In the genomic region with DNA sequence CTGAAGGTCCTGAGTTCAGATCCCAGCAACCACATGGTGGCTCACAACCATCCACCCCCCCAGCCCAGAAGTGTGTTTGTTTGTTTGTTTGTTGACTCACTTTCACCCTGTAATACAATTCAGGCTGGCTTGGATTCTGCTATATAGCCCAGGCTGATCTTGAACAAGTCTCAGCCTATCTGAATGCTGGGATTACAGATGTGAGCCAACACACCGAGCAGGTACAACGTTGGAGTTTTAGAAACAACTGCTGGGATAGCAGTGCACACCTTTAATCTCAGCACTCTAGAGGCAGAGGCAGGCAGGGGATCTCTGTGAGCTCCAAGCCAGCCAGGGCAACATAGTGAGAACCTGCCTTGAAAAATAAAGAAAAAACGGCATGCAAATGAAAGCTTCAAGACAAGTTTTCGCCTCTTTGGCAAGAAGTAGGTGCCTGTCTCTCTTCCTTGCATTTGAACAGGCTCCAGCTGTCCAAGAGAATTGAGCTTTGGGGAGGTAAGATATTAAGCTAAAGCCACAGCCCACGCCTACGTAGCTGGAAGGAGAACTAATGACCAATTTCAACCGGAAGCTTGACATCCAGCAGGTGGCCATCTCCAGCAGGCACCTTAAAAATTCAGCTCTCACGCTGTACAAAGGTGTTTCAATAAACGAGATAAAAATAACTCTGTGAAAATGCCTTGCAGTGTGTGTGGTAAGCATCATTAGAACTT, we compare ENCODE assay signal across 8 mouse cellular contexts. TPM values are rescaled to one million over a fixed set of nuclear protein-coding genes. Genes with fewer than 3 reads are reported as not detected.
DNase-seq lines count a peak whose midpoint lies in the region; ATAC-seq lines count a peak whose summit lies in the region.

No protein-coding gene starts in this region.

- H3K27me3 ChIP-seq in heart, embryonic 15.5 days: peaks cover 47% of the 10 kb centered on the region
- no peaks in the 10 kb centered on the region; the same call in 1 of the 2 replicates for H3K27me3 ChIP-seq in neural tube, embryonic 15.5 days (replicated peaks)

- H3K9me3 ChIP-seq in heart, embryonic 15.5 days (replicated peaks): no peaks in the 10 kb centered on the region
- H3K9me3 ChIP-seq in neural tube, embryonic 15.5 days (replicated peaks): no peaks in the 10 kb centered on the region

- H3K4me1 ChIP-seq in heart, embryonic 15.5 days (replicated peaks): peaks cover 30% of the 10 kb centered on the region
- peaks cover 35% of the 10 kb centered on the region for H3K4me1 ChIP-seq in neural tube, embryonic 15.5 days

- peak overlapping the region; percentile 100 for H3K4me2 ChIP-seq in heart, embryonic 15.5 days
- peak overlapping the region; percentile 79 for H3K4me2 ChIP-seq in neural tube, embryonic 15.5 days

- H3K27ac ChIP-seq in heart, embryonic 15.5 days: no peak overlapping the region
- peak overlapping the region; percentile 94 for H3K27ac ChIP-seq in neural tube, embryonic 15.5 days (replicated peaks)

- peak overlapping the region; percentile 63; the same call in 1 of the 2 replicates for H3K9ac ChIP-seq in heart, embryonic 15.5 days
- H3K9ac ChIP-seq in neural tube, embryonic 15.5 days (replicated peaks): peak overlapping the region; percentile 86

- H3K4me3 ChIP-seq in heart, embryonic 15.5 days: peak overlapping the region; percentile 69
- peak overlapping the region; percentile 57 for H3K4me3 ChIP-seq in neural tube, embryonic 15.5 days (replicated peaks)

- peak; percentile 2 for DNase-seq in CD4-positive, CD25-positive, alpha-beta regulatory T cell, adult 2 months (ENCODE audit: low read depth, low spot score)
- peak; percentile 52 for DNase-seq in MN1 (ENCODE audit: low spot score)
- DNase-seq in large intestine, adult 2 months (ENCODE audit: low read depth, low spot score): peak; percentile 19
- DNase-seq in thymus, postnatal 10 days (ENCODE audit: low spot score in 2 of 2): no peak

- 13% methylated on average over 9 of the region's 9 CpGs for WGBS in heart, embryonic 15.5 days
- 11% methylated on average over 9 of the region's 9 CpGs for WGBS in large intestine, adult 2 months
- WGBS in neural tube, embryonic 15.5 days: 12% methylated on average over 9 of the region's 9 CpGs

- no peaks in the 10 kb centered on the region for H3K36me3 ChIP-seq in heart, embryonic 15.5 days
- no peaks in the 10 kb centered on the region for H3K36me3 ChIP-seq in neural tube, embryonic 15.5 days

- no peak for ATAC-seq in CD4-positive, CD25-positive, alpha-beta regulatory T cell, adult 4 months
- no peak for ATAC-seq in heart, embryonic 15.5 days (replicated peaks; ENCODE audit: insufficient number of reproducible peaks, insufficient read depth, low FRiP score, low read depth)
- ATAC-seq in neural tube, embryonic 15.5 days (ENCODE audit: low FRiP score): no peak
- no peak for ATAC-seq in inflammation-experienced regulatory T-cells, adult 6 months

RNA-seq across cellular contexts. Expression of a gene that starts 1.0 kb away (rescaled TPM):
- under 1 TPM; 0.11 to 0.34 TPM for polyA plus RNA-seq in CD4-positive, CD25-positive, alpha-beta regulatory T cell, adult 4 months (2017; shearing (Covaris generic))
- 1.2 and 5.7 TPM in 2 replicates for polyA plus RNA-seq in heart, embryonic 15.5 days (2015; fragmentation: Nextera tagmentation; extraction: Ambion mirVana)
- polyA plus RNA-seq in large intestine, adult 2 months (2012; rRNA removed): 2.3 and 2.7 TPM in 2 replicates
- polyA plus RNA-seq in neural tube, embryonic 15.5 days (2015; fragmentation: Nextera tagmentation; extraction: Ambion mirVana): 880 and 1,075 TPM in 2 replicates
- under 1 TPM in 1 of 3 experiments, not detected in 2; 0.41 TPM for polyA plus RNA-seq in inflammation-experienced regulatory T-cells, adult 6 months (2017; shearing (Covaris generic))

RNA-seq across cellular contexts. Expression of a gene that starts 44.1 kb away (rescaled TPM):
- not detected for polyA plus RNA-seq in CD4-positive, CD25-positive, alpha-beta regulatory T cell, adult 4 months (2017; shearing (Covaris generic))
- not detected in 2 replicates for polyA plus RNA-seq in heart, embryonic 15.5 days (2015; fragmentation: Nextera tagmentation; extraction: Ambion mirVana)
- 0.04 TPM in 1 of 2 replicates, not detected in the other for polyA plus RNA-seq in large intestine, adult 2 months (2012; rRNA removed)
- polyA plus RNA-seq in neural tube, embryonic 15.5 days (2015; fragmentation: Nextera tagmentation; extraction: Ambion mirVana): not detected in 2 replicates
- polyA plus RNA-seq in inflammation-experienced regulatory T-cells, adult 6 months (2017; shearing (Covaris generic)): not detected

Comparison
In these comparisons a context has a peak if more than half of its experiments do, and no peak if none do; other contexts are left out.
1. DNase-seq: peak in CD4-positive, CD25-positive, alpha-beta regulatory T cell, adult 2 months (single experiment), MN1 (single experiment) and large intestine, adult 2 months (single experiment); none in thymus, postnatal 10 days (0 of 2).
2. RNA of a gene that starts 1.0 kb away (polyA plus RNA-seq): 880 to 1,075 TPM in neural tube, embryonic 15.5 days; 2.3 to 2.7 TPM in large intestine, adult 2 months, 1.2 to 5.7 TPM in heart, embryonic 15.5 days, 0.11 to 0.34 TPM in CD4-positive, CD25-positive, alpha-beta regulatory T cell, adult 4 months and 0.41 TPM in inflammation-experienced regulatory T-cells, adult 6 months; every median in the first group is over 100 times any median in the second.